Mouse (Mus musculus): ENCODE measurements around the gene Ptch1. TPM values are rescaled to one million over a fixed set of nuclear protein-coding genes. Genes with fewer than 3 reads are reported as not detected.
A peak's percentile ranks its signal among the peaks of the same experiment; 100 is the strongest.

Gene Ptch1
- polyA plus RNA-seq, 1 experiment from 2014 or later, result 21.0 TPM

DNA sequence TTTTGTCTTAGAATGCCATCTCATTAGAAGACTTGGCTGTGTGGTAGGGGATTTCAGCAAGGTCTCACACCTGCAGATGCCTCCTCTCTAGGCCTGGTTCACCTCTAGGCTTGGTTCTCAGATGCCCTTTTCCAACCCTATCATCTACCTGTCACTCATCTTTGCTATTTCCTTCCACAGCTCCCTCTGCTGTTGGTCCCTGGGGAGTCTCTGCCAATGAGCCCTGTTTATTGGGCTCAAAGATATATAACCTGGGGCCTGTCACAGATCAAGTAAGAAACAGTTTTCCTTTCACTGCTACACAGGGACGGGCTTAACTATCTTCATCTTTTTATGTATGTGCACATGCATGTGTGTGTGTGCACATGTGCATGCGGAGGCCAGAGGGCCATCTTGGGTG, 71.0 kb downstream of the Ptch1 start:
- WGBS, result 92% methylated on average over 2 of the region's 2 CpGs
- no peaks in the 10 kb centered on the region; the same call in 1 of the 2 replicates for H3K9me3 ChIP-seq
- no peak overlapping the region for H3K4me3 ChIP-seq
- DNase-seq (ENCODE audit: extremely low spot score, low spot score), result no peak
- peaks cover 9% of the 10 kb centered on the region for H3K36me3 ChIP-seq (replicated peaks)
- H3K27me3 ChIP-seq (ENCODE audit: poor library complexity, severe bottlenecking), result peaks cover 14% of the 10 kb centered on the region
- peaks cover 4% of the 10 kb centered on the region; the same call in 1 of the 2 replicates for H3K4me1 ChIP-seq
- no peak overlapping the region for H3K27ac ChIP-seq

DNA sequence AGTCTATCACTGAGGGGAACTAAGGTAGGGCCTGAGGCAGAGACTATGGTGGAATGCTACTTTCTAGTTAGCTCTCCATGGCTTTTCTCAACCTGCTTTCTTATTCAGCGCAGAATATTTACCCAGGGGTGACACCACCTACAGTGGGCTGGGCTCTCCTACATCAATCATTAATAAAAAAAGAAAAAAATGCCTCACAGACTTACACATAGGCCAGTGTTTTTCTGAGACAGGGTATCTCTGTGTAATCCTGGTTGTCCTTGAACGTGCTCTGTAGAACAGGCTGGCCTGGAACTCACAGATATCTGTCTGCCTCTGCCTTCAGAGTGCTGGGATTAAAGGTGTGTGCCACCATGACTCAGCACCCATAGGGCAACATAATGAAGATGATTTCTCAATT, 73.9 kb downstream of the Ptch1 start:
- H3K36me3 ChIP-seq (replicated peaks), result no peaks in the 10 kb centered on the region
- DNase-seq (ENCODE audit: extremely low spot score, low spot score), result no peak
- H3K27ac ChIP-seq, result no peak overlapping the region
- no peaks in the 10 kb centered on the region; the same call in 1 of the 2 replicates for H3K9me3 ChIP-seq
- peaks cover 18% of the 10 kb centered on the region for H3K4me1 ChIP-seq
- H3K27me3 ChIP-seq (ENCODE audit: poor library complexity, severe bottlenecking), result peaks cover 21% of the 10 kb centered on the region
- 96% methylated on average over 2 of the region's 2 CpGs for WGBS
- H3K4me3 ChIP-seq, result no peak overlapping the region

DNA sequence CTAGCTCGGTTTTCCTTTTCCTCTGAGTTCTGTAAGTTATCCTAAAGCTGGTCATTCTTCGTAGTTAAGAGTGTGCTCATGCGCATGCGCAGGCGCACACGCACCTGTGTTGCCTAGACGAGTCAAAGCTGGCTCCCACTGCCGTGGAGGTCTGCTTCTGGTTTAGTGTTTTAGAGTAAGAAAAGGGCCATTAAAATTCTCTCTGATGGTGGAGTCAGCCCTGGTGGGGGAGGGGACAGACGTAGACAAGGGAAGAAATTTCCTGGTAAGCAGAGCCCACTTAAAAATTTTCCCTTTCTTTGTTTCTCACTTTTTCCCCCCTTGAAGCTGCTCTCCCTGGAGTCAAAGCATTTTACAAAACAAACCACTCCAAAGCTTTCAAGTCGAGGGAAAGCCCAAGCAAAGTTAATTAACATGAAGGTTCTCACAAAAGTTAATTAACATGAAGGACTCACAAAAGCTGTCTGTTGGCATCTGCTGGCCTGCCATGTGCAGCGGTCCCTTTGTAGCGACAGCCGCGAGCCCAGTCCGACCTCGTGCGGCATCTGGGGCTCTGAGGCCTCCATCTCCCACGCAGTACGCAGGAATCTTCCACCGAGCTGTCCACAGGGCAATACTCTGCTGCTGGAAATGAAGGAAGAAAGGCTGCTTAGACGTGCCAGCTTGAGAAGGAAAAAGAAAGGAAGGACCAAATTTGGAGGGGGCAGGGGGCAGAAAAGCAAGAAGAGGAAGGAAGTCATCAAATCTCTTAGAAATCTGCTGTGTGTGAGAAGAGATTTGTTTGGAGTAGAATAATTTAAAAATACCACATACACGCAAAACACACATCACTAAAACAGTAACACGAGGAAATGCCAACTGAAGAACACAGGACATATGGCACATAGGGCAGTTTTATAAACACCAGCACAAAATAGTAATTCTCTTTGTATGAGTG, 76.5 kb downstream of the Ptch1 start, which contains the start of gene Fancc:
Fancc (minus strand) TSS at position 633 of the 937 bp plus-strand sequence.
- Histone ChIP-seq H3K4me1 (peaks cover 18% of the 10 kb centered on the region), H3K4me3 (peak within 1 kb of the TSS; percentile 19), H3K36me3 (replicated peaks) (no peaks in the 10 kb centered on the region), H3K27ac (peak within 1 kb of the TSS; percentile 81), H3K27me3 (ENCODE audit: poor library complexity, severe bottlenecking) (peaks cover 21% of the 10 kb centered on the region), H3K9me3 (no peaks in the 10 kb centered on the region)
- WGBS, result 22% methylated on average over 23 of the region's 23 CpGs
- peak; percentile 59 for DNase-seq (ENCODE audit: extremely low spot score, low spot score)

DNA sequence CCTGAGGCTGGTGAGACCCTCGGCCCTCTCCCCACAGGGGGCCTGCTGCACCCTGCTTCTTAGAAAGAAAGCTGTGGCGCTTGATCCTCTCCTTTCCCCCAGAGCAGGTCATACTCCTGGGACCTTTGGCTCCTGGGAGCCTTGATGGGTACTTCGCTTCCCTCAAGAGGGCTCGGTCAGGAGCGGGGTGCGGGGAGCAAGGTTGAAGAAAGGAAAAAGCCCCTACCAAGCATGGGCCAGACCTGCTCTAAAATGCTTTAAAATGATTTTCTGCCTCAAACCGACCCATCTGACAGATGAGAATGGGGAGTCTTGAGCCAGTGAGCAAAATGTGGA, 85.7 kb downstream of the Ptch1 start:
- H3K9me3 ChIP-seq, result no peaks in the 10 kb centered on the region
- H3K27ac ChIP-seq, result peak overlapping the region; percentile 83
- no peaks in the 10 kb centered on the region for H3K36me3 ChIP-seq (replicated peaks)
- no peak for DNase-seq (ENCODE audit: extremely low spot score, low spot score)
- H3K4me3 ChIP-seq, result peak overlapping the region; percentile 11; the same call in 1 of the 2 replicates
- peaks cover 46% of the 10 kb centered on the region for H3K4me1 ChIP-seq
- H3K27me3 ChIP-seq (ENCODE audit: poor library complexity, severe bottlenecking), result peaks cover 11% of the 10 kb centered on the region; the same call in 1 of the 2 replicates
- 39% methylated on average over 7 of the region's 7 CpGs for WGBS

DNA sequence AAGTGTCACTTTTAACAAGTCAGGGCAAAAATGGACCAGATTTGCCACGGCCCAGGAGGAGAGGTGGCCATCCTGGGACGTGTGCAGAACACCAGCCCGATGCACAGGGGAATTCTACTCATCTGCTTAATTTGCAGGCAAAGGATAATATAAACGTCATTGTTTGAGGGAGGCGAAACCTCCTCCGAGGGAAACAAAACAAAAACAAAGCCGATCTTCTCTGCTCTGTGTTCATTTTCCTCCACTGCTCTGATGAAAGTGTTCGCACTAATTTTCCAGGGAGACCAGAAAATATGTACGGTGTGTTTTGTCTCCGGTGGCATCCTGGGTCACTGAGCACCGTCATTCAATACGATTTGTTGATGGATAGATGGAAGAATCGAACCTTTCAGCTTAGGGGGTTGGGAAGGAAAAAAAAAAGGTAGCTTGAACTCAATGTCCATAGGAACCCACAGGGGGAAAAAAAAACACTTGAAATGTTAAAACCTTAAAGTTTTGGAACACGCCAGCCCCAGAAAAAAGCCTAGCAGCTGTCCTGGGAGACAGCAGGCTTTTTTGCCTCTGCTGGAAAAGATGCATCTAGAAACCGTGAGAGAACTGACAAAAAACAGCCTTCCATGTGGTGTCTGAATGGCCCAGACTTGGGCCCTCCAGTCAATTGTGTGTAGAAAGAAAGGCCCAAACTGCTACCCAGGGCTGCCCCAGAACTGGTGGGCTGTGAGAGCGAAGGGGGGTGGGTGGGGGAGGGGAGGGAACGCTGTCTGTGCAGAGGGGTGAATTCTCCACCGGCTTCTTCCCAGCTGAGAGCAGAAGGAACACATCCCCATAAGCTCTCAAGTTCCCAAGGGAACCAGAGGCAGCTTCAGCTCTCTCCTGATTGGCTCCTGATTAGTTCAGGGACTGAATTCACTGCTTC, 86.3 kb downstream of the Ptch1 start:
- 16% methylated on average over 18 of the region's 18 CpGs for WGBS
- peaks cover 46% of the 10 kb centered on the region for H3K4me1 ChIP-seq
- H3K36me3 ChIP-seq (replicated peaks), result no peaks in the 10 kb centered on the region
- DNase-seq (ENCODE audit: extremely low spot score, low spot score), result peak; percentile 64
- H3K27ac ChIP-seq, result peak overlapping the region; percentile 83
- H3K4me3 ChIP-seq, result peak overlapping the region; percentile 29
- no peaks in the 10 kb centered on the region for H3K9me3 ChIP-seq
- peaks cover 11% of the 10 kb centered on the region; the same call in 1 of the 2 replicates for H3K27me3 ChIP-seq (ENCODE audit: poor library complexity, severe bottlenecking)

DNA sequence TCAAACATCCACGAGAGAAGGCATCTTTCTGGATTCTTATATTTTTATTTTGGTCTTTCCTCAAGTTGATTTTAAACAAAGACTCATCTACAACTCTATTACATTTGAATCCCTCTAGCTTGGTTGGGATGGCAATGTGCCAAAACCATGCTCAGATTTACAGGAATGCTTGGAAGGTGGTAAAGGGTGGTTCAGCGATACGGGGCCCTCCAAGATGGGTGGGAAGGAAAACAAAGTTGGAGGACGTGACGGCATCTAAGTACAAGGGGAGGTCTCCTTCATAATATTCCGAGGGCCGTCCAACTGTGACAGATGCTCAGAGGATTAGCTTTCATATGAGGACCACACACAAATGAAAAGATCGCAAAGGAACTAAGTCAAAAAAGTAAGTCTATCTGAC, 98.0 kb downstream of the Ptch1 start:
- Histone ChIP-seq H3K4me3 (no peak overlapping the region), H3K27me3 (ENCODE audit: poor library complexity, severe bottlenecking) (no peaks in the 10 kb centered on the region), H3K36me3 (replicated peaks) (no peaks in the 10 kb centered on the region), H3K9me3 (no peaks in the 10 kb centered on the region; the same call in 1 of the 2 replicates), H3K27ac (no peak overlapping the region), H3K4me1 (peaks cover 6% of the 10 kb centered on the region)
- 88% methylated on average over 8 of the region's 8 CpGs for WGBS
- no peak for DNase-seq (ENCODE audit: extremely low spot score, low spot score)

Other genes starting within 250 kb of the Ptch1 start
- 22.4 and 23.9 TPM in 2 replicates for gene Fancc, start 76.3 kb downstream of the Ptch1 start, polyA plus RNA-seq (2016; fragmentation: Nextera tagmentation; extraction: Ambion mirVana)
- 22.3 and 25.5 TPM in 2 replicates for gene Ercc6l2, start 241.6 kb upstream of the Ptch1 start, polyA plus RNA-seq (2016; fragmentation: Nextera tagmentation; extraction: Ambion mirVana)

Measured in forebrain, embryonic 10.5 days (tissue).